In genomic region chr13:108538760-108539369, GRCm38 (mm10) we compare ENCODE assay signal across 22 mouse cellular contexts.
DNase-seq lines count a peak whose midpoint lies in the region; ATAC-seq and TF ChIP-seq lines count a peak whose summit lies in the region.
"Had no signal": no experiment of that assay in that cellular context is flagged by ENCODE, and none has a peak within 500 bp of the region (broad histone marks: within the 10 kb centered on the region; RNA-seq: fewer than 3 reads in every experiment).

No protein-coding gene starts in this region.

- no peak for ATAC-seq in hindbrain, embryonic 11.5 days (ENCODE audit: low FRiP score)
- ATAC-seq in hindbrain, embryonic 12.5 days (ENCODE audit: low FRiP score), result no peak
- ATAC-seq: inflammation-experienced regulatory T-cells, adult 6 months had no signal

- H3K9me3 ChIP-seq in hindbrain, embryonic 11.5 days (ENCODE audit: control insufficient read depth, low read length), result no peaks in the 10 kb centered on the region
- no peaks in the 10 kb centered on the region for H3K9me3 ChIP-seq in hindbrain, embryonic 12.5 days (replicated peaks)
- H3K9me3 ChIP-seq: forebrain, embryonic 12.5 days; G1E; heart, embryonic 15.5 days; lung, embryonic 15.5 days; midbrain, embryonic 10.5 days; stomach, embryonic 15.5 days had no signal

- DNase-seq in hindbrain, embryonic 11.5 days (ENCODE audit: low spot score), result peak; percentile 6
- peak; percentile 87 for DNase-seq in 3T3-L1 (ENCODE audit: low read depth, low spot score)
- DNase-seq in embryo, embryonic 11 days, result peak; percentile 82
- DNase-seq in hindlimb bud, embryonic 11.5 days (ENCODE audit: extremely low spot score, low read depth, low spot score), result peak; percentile 57
- DNase-seq in heart, adult 2 months, result no peak
- DNase-seq in adrenal gland, adult 18-20 months (ENCODE audit: low spot score in 2 of 2), result no peak
- no peak for DNase-seq in gastrocnemius, postnatal 14 days
- DNase-seq: cerebellum, adult 9-10 months; gastrocnemius, postnatal 25 days; heart, postnatal 4 days; kidney, adult 8-10 months; lung, postnatal 4 days; thymus, adult 18-20 months had no signal

- no peak for TF ChIP-seq EP300 in heart, adult 2 months (IDR thresholded peaks at IDR 0.05; ENCODE audit: insufficient read depth, low read depth, low read length)

- H3K4me3 ChIP-seq in hindbrain, embryonic 11.5 days (ENCODE audit: low read depth, low read length), result no peak overlapping the region
- H3K4me3 ChIP-seq in hindbrain, embryonic 12.5 days, result no peak overlapping the region
- no peak overlapping the region for H3K4me3 ChIP-seq in heart, adult 2 months
- H3K4me3 ChIP-seq: forebrain, embryonic 12.5 days; heart, embryonic 15.5 days; lung, embryonic 15.5 days; midbrain, embryonic 10.5 days; stomach, embryonic 15.5 days had no signal

- no peak overlapping the region for H3K4me2 ChIP-seq in hindbrain, embryonic 11.5 days (replicated peaks; ENCODE audit: low read depth, low read length)
- no peak overlapping the region for H3K4me2 ChIP-seq in hindbrain, embryonic 12.5 days (replicated peaks)
- H3K4me2 ChIP-seq: forebrain, embryonic 12.5 days; heart, embryonic 15.5 days; lung, embryonic 15.5 days; stomach, embryonic 15.5 days had no signal

- peaks cover 1% of the 10 kb centered on the region; the same call in 1 of the 2 replicates for H3K79me2 ChIP-seq in heart, adult 2 months (replicated peaks; ENCODE audit: control insufficient read depth, insufficient read depth, low read length)

- no peak for TF ChIP-seq CTCF in heart, adult 2 months (IDR thresholded peaks at IDR 0.05)

- intact Hi-C loops in heart, adult 2 months (cut with DNase I), result no loop called here
- intact Hi-C loops in gastrocnemius, postnatal 14 days (cut with DNase I; ENCODE audit: low total_unique reads), result no loop called here

- H3K4me1 ChIP-seq in hindbrain, embryonic 11.5 days (replicated peaks; ENCODE audit: control insufficient read depth, insufficient read depth, low read length), result no peaks in the 10 kb centered on the region
- no peaks in the 10 kb centered on the region for H3K4me1 ChIP-seq in hindbrain, embryonic 12.5 days
- H3K4me1 ChIP-seq in heart, adult 2 months (ENCODE audit: control insufficient read depth, insufficient read depth, low read length), result no peaks in the 10 kb centered on the region
- H3K4me1 ChIP-seq: forebrain, embryonic 12.5 days; heart, embryonic 15.5 days; lung, embryonic 15.5 days; midbrain, embryonic 10.5 days; stomach, embryonic 15.5 days had no signal

- 46% methylated on average over 1 of the region's 1 CpGs for WGBS in hindbrain, embryonic 11.5 days
- WGBS in hindbrain, embryonic 12.5 days, result 63% methylated on average over 1 of the region's 1 CpGs
- 81% methylated on average over 1 of the region's 1 CpGs for WGBS in heart, adult 2 months

- no peaks in the 10 kb centered on the region for H3K27me3 ChIP-seq in hindbrain, embryonic 11.5 days (ENCODE audit: control insufficient read depth, insufficient read depth, low read length)
- no peaks in the 10 kb centered on the region for H3K27me3 ChIP-seq in hindbrain, embryonic 12.5 days
- H3K27me3 ChIP-seq in heart, adult 2 months (ENCODE audit: control insufficient read depth, insufficient read depth, low read length), result no peaks in the 10 kb centered on the region
- H3K27me3 ChIP-seq: forebrain, embryonic 12.5 days; heart, embryonic 15.5 days; lung, embryonic 15.5 days; stomach, embryonic 15.5 days had no signal

- no peak overlapping the region for H3K9ac ChIP-seq in hindbrain, embryonic 11.5 days (ENCODE audit: low read depth, low read length)
- no peak overlapping the region for H3K9ac ChIP-seq in hindbrain, embryonic 12.5 days
- H3K9ac ChIP-seq in heart, adult 2 months (ENCODE audit: low read depth, low read length), result no peak overlapping the region
- H3K9ac ChIP-seq: forebrain, embryonic 12.5 days; heart, embryonic 15.5 days; liver, embryonic 14.5 days; lung, embryonic 15.5 days; stomach, embryonic 15.5 days had no signal

- TF ChIP-seq POLR2A in heart, adult 2 months (IDR thresholded peaks at IDR 0.05; ENCODE audit: insufficient read depth, low read depth, low read length), result no peak

- H3K27ac ChIP-seq in hindbrain, embryonic 11.5 days (ENCODE audit: low read depth, low read length), result no peak overlapping the region
- no peak overlapping the region for H3K27ac ChIP-seq in hindbrain, embryonic 12.5 days
- H3K27ac ChIP-seq in heart, adult 2 months, result no peak overlapping the region
- H3K27ac ChIP-seq: forebrain, embryonic 12.5 days; heart, embryonic 15.5 days; liver, embryonic 14.5 days; lung, embryonic 15.5 days; midbrain, embryonic 10.5 days; stomach, embryonic 15.5 days had no signal

- H3K36me3 ChIP-seq in hindbrain, embryonic 11.5 days (ENCODE audit: control insufficient read depth, insufficient read depth, low read length), result no peaks in the 10 kb centered on the region
- no peaks in the 10 kb centered on the region for H3K36me3 ChIP-seq in hindbrain, embryonic 12.5 days
- H3K36me3 ChIP-seq in heart, adult 2 months (ENCODE audit: control insufficient read depth, insufficient read depth, low read length), result no peaks in the 10 kb centered on the region; the same call in 1 of the 2 replicates
- H3K36me3 ChIP-seq: forebrain, embryonic 12.5 days; G1E; heart, embryonic 15.5 days; lung, embryonic 15.5 days; midbrain, embryonic 10.5 days; stomach, embryonic 15.5 days had no signal

Comparison
In these comparisons a context has a peak if more than half of its experiments do, and no peak if none do; other contexts are left out.
1. DNase-seq: peak in hindbrain, embryonic 11.5 days (single experiment), 3T3-L1 (single experiment), embryo, embryonic 11 days (single experiment) and hindlimb bud, embryonic 11.5 days (single experiment); none in heart, adult 2 months (0 of 2), adrenal gland, adult 18-20 months (0 of 2) and gastrocnemius, postnatal 14 days (single experiment).